Mouse (Mus musculus) frontal cortex, postnatal 25 days (tissue): Measurements from ENCODE around the gene Ric8b.
A peak's percentile ranks its signal among the peaks of the same experiment; 100 is the strongest.

Source experiments
- DNase-seq, 2 experiments: peaks; one replicate each; pipeline ENCODE4 v3.0.0; 2022; ENCODE audit warnings: low spot score in 2 of 2

Gene Ric8b

DNA sequence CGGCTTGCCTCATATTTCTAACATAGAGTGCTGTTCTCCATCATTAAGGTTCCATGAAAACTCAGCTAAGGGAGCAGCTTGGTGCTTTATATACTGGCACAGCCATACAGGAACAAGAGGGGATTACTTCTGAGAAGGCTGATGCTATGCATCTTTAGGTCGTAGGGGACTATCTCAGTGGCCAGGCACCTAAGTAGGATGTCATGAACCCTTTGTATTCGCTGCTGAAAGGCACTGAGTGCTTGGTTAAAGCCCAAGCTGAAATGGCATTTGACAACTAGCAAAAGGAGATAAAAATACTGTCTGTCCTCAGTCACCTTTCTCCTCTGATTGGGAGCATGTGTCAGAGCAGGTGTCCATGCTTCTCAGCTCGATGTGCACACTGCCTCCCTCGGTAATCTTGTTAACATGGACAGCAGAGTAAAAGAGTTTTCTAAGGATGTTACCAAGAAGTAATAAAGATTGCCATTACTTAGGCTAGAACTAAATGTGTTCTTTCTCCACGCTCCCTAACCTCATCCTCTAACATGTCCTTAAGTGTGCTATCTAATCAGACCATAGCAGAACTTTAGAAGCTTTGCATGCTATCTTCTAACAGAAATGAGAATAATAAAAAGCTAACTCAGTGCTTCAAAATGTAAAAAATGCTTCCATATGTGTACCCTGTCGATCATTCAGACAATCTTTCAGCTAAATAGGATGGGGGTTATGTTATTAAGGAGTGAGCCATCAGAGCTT lies 89.3 kb downstream of the Ric8b start:
- DNase-seq: no peak

DNA sequence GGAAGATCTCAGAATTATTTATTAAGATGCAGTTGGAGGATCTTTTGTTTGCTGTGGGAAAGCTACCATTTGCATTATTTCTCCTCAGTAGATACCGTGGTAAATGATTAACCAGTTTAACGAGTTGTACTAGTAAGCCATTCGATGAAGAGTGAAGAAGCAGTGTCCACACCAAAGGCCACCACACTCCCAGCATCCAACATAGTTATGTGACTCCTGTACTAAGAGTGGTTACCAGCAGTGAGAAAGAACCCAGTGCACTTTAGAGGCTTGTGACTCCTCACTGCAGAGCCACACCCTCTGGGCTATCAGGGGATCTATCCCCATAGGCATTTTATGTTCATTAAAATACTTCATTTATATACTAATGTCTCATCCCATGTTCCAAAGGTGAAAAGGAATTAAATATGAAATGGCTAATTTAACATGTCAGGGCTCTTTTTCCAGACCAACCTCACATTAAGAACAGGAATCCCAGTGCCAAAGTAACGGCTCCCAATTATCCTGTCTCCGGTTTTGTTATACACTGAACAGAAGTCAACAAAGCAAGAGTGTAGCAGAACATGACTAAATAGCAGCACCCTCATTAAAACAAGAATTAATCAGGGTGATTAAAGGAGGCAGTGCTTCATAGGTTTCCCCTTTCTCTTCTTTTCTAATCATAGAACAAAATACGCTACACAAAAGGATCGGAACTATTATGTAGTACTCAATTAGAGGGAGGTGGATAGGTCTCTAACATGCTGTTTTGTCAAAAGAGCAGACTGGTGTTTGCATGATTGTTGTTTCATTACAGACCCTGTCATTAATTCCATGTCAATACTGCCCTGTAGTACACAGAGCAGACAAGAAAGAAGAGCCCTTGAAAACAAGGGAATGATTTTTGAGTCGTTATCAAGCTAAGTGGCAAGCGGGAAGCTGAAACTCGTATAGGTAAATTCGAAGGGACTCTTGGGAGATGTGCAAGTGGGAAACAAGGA lies 90.7 kb downstream of the Ric8b start:
- DNase-seq: no peak

DNA sequence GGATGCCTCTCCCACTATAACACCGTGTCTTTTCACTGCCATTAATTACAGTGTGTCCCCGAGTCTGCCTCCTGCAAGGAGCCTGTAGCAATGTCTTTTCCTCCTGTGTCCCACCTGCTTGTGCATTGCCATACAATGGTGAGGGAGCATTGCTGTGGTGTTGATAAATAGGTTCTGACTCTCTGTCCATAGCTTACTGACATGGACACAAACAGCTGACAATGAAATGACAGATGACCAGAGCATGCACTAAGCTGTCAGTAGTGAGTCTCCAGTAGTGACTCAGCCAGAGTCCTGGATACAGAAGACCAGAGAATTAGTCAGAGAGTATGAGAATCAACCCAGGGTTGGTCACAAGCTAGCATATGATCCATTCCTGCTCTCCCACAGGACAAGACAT lies 93.7 kb downstream of the Ric8b start:
- no peak for DNase-seq

DNA sequence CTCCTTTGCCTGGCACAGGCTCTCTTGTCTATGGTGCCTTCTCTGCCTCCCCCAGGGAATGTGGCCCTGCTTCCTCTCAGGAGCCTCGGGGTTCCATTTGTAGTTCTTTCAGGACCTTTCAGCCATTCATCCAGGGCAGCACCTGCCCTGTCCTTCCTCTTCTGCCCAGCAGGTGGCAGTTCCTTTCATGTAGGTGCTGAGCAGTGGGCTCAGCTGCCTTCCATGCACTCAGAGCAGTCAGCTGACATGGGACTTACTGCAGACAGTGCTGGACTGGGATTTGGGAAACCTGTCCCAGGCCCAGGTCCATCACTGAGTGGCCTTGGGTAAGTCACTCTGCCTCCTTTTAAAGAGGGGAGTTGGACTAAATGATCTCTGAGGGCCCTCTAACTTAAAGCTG lies 96.0 kb downstream of the Ric8b start:
- peak in 1 of 2 experiments; percentile 25 for DNase-seq

DNA sequence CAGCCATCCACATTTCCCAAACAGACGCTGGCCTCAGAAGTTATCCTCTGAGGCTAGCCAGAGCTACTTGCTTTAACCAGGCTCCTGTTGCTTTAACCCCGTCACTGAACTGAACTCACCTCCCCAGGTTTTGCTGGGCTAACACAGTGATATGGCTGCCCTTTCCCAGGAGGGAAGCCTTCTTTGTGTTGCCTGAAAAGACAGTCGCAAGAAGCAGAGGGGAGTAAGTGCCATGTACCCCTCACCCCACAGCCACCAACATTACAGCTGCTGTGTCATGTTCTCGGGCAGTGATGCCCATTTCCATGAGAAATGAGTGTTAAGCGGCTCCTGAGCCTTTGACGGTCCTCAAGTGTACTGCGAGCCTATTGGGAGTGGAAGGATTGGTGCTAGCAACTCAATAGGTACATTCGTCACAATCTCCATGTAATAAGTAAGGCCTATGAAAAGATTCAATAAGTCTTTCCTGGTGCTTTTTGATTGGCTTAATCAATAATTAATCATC lies 96.6 kb downstream of the Ric8b start:
- DNase-seq: no peak

DNA sequence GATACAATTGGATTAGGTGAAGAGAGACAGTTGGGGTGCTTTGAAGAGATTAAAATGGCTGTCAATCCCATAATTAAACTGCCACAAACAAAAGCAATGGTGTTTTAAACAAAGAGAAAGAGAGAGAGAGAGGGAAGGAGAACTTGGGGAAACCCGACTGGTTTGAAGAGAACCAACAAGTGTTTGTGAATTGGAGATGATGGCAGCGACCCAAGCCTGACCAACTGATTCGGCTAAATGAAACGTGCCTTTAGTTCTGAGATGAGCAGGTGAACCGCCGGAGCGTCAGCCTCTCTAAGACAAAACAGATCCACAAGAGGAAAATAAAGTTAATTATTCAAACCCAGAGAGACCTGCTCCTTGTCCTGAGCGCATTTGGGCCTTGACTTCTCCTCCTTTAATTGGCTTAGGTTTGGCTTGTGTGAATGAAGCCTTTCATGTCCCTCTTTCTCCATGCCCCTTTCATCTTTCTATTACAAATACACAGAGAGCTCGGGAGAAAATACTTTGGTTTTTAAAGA lies 97.1 kb downstream of the Ric8b start:
- no peak for DNase-seq

DNA sequence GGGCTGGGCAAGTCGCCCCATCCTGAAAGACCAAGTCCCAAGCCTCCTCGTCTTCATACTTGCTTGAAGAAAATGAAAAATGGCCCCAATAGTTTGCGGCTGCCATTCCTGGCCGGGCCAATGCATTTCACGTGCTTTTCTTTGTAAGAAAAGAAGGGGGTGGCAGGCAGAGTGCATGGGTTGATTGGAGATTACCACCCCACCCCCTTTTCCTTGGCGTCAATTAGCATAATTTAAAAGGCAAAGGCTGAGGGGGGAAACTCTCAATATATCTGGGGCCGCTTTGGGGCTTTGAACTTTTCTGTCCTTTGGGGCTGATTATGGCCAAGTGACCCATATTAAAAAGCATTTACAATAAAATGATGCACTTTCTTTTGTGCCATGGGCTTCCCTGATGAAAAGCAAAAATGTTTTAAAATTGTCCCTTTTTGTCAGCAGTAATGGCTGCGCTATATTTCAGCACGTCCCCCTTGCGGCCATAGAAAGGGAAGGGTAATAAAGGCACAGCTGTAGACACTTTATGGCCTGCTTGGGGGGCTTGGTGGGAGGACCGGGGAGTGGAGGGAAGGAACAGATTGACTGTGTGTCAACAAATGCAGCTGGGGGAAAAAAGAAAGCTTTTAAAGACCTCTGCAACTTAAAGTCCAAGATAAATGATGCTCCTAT lies 105.4 kb downstream of the Ric8b start:
- DNase-seq: no peak

DNA sequence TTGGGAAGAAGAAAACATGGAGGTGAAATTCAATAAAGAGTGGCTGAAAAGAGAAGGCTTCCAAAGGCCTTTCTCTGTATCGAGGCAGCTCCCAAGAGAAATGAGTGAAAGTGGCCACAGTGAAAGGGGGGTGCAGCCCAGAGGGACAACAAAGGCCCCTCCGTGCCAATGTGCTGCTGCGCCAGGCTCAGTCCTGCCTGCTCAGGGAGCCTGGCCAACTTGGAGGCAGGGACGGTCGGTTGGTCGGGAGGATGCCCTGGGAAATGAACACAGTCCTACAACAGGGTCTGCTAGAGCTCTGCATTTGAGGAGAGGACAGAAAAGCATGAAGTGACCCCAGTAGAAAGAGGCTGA lies 105.9 kb downstream of the Ric8b start:
- no peak for DNase-seq

DNA sequence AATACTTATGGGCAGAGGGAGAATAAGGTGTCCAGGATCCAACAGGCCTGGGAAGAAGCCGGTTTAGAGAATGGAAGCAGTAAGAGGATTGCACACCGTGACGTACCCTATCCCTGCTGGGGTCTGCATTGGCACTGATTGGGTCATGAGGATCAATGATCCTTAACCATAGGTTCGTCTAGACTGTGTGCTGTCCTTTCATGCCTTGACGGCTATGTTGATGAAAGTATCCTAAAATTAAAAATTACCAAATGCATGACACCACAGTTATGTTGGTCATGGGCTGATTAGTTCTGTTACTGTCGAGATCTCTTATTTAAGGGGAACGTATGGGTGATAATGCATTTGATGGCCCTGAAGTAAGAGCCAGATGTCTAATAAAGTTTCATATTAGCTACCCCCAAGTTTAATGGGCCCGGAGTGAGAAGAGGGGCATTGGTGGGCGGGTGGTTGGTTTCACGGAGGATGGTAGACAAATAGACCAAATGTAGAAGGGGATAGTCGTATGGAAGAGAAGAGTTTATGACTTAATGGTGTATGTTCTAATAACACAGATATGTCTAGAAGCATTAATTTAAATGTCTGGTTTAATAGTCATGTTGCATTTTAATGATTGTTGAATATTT lies 108.5 kb downstream of the Ric8b start:
- DNase-seq: no peak

DNA sequence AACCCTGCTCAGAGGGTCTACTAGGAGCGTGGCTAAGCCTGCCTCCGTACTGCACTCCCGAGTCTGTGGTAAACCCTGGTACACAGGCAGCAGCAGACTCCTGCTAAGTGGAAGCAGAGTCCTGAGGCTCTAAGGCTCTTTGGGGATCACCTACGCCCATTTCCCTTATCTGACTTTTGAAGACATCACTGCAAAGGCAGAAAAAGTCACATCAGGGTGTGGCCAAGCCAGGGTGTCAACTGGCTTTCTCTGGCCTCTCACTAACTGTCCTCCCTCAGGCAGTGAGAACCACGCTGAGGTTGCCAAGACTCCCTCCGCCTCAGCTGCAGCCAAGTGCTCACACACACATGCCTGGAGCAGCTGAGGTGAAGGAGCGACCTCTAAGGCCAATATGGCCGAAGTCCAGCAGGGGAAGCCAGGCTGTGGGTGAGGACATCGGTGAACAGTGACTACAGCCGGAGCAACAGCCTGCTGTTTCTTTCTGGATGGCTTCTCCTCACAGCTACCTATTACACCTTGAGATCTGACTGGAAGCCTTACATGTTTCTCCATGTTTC lies 110.3 kb downstream of the Ric8b start:
- no peak for DNase-seq

DNA sequence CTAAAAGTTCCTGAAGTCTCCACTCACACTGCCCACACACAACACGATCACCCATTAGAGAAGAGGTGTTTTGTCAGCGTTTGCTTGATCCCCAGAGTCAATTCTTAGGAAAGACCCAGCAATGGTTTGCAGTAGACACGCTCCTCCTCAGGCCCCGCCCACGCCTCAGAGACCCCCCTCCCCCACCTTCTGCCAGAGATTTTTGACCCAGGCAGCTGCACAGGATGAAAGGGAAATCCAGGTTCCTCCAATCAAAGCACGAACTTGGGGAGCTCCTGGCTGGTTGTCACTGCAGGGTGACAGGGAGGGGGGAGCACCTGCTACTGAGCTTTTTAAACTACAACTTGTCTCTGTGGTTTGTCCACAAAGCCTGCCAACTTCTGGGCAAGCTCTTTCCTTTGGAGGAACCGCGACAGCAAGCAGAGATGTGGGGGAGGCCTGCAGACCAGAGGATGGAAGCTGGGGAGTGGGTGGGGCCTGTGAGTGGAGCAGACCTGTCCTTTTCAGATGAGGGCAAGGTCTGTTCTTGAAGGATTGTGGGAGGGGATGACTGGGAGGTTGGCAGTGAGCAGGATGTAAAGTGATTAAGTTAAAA lies 117.8 kb downstream of the Ric8b start:
- DNase-seq: no peak

DNA sequence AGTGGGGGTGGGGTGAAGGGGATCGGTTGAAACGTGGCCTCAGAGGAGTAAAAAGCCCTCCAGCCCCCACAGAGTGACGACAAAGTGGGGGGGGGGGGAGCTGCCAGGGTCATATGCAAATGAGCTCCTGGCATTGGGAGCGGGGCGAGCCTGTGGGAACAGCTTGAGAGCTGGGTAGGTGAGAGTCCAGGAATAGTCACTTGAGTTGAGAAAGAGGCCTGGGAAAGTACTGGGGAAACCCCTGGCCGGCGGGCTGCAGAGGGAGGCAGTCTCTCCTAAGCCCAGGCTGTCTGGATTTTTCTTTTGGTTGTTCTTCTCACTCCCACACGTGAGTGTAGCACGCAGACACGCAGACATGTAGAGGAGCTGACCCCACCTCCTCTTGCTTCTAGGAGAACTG lies 120.7 kb downstream of the Ric8b start:
- DNase-seq: no peak

DNA sequence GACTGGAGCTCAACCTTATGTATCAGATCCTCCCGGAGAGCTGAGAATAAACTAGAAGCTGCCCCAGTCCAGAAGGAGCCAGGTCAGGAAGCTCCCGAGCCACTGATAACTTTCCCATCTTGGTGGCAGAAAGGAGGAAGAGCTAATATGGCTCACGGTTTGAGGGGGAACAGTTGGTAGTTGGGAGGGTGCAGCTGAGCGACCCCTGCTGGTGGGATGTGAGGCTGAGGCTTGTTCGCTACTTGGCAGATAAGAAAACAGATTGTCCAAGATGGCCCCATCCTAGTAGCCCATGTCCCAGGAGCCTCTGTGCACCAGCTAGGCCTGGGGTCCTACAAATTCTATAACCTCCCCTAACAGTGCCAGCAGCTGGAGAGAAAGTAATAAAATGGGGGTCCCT lies 121.4 kb downstream of the Ric8b start:
- DNase-seq: no peak

DNA sequence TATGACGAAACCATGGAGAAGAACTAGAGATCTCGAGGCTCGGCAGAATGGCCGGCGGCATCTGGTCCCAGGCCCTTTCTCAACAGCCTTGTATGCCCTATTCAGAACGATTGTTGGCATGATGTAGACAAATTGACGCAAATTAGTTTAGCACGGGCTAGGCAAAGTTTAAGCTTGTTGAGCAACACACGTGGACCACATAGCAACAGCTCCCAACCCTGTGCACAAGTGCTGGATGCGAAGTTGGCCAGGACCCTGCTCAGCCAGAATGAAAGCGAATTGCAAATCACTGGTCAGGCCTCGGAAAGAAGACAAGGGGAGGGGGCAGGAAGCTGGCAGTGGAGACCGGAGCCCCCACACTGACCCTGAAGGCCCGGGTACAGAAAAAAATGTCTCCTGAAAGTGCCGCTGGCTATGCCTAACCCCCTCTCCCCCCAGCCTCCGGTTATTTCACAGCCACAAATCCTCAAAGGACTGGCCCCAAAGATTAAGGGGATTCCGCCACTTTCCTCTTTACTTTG lies 126.8 kb downstream of the Ric8b start:
- no peak for DNase-seq

DNA sequence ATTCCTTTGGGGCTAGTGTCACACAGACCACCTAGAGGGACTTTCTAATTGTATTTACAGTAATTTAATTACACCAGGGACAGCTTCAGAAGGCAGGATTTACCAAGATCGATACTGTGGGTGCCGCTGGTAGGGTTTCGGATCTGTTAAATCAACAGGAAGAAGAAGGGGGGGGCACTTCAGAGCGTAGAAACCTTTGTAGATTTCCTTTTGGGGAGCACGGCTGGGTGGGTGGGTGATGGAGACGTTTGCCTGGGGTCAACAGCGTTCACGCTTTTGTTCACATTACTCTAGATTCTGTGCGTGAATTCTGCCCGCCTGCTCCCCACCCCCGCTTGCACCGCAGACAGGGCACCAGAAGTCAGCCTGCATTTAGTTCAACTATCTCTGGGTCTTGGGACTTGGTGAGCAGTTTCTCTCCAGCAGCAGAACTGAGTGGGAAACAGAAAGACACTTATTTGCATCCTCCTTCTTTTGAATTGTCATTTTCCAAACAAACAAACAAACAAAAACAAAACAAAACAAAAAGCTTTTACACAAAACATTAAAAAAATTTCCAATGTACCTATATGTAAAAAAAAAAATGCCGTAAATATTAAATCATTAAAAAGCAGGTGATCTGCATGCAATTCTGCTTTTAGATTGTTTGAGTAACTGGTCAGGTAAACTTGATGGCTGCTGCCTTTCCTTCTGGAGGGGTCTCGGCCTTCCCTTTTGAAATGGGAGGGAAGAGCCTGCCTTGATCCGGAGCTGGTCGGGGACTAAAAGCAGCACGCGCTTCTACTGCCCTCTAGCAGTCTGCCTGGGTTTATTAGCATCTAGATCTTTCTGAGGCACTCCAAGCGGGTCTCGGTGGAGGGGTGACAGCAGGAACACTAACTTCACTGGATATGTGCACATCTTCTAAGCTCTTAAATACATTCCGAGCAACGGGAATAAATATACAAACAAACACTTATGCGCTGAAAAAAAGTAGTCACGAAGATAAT lies 127.6 kb downstream of the Ric8b start:
- peak in 1 of 2 experiments; percentile 27 for DNase-seq

DNA sequence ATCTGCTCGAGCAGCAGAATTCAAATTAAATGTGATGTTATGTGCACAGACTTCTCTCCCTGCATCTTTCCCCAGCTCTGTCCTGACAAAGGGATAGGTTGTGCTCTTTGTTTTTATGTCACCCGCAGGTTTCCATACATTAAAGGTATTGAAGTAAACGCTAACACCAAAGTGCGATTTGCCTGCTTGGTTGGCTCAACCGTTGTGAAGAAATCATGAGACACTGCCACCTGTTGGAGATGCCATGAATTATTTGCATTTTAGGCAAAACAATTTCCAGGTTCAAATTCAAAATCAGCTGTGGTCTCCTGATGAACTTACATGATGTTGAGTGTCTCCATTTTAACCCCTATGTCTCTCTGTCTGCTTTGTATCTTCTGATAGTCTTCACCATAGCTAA lies 129.2 kb downstream of the Ric8b start:
- peak in 1 of 2 experiments; percentile 13 for DNase-seq

DNA sequence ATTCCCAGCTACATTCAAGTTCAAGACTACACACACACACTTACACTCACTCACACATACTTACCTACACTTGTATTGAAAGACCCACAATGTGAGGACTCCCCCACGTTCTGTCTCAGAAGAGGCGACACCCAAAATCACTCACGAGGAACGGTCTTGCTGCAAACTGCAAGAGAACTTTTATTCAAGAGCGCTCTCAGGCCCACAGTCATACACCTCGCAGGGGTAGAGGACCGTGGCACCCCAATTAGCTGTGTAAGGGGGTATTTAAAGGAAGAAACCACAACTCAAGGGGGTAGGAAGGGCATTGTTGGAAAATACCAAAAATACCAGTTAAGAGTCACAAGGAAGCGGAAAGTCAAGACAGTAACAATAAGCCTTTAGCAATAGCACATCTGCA lies 130.6 kb downstream of the Ric8b start:
- DNase-seq: no peak

DNA sequence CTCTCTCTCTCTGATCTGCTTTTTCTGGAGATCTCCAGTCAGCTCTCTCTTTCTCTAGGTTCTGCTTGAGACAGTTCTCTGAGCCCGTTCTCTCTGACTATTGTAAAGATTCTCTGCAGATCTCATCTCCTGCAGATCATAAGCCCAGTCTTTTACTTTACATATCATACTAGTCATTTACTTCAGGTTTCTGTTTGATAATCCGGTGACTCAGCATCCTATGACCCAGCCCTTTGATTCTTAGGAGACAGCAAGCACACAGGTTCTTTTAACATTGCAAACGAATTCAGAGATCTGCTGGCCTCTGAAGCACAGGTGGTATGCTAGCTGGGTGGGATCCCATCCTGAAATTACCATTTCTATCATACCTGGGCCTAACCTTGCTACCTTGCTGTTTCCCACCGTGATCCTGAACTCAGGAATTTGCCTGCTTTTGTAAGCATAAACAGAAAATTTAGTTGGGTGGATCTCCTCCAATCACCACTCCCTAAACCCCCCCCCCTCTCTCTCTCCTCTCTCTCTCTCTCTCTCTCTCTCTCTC lies 133.3 kb downstream of the Ric8b start:
- DNase-seq: no peak

DNA sequence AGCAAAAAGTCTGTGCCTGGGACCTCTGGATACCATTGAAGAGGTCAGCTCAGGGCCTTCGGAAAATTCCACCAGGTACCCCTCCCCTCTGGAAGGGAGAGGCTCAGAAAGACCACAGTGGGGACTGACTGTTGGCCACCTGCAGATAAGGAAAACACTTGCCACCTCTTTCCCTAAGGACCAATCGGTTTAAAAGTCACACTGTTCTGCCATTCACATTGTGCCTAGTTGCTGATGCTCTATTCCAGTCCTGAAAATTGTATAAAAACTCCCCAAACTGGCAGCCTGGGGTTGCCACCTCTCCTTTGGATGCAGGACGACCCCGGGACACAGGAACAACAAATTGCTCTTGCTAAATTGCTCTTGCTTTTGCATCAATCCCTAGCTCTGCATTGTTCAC lies 135.0 kb downstream of the Ric8b start:
- DNase-seq: no peak
